In genomic region chr17:27128189-27128588, GRCm38 (mm10) we compare ENCODE assay signal across 24 mouse cellular contexts. TPM values are rescaled to one million over a fixed set of nuclear protein-coding genes. Genes with fewer than 3 reads are reported as not detected.
A peak's percentile ranks its signal among the peaks of the same experiment; 100 is the strongest.
DNase-seq lines count a peak whose midpoint lies in the region; TF ChIP-seq lines count a peak whose summit lies in the region.
"Had no signal": no experiment of that assay in that cellular context is flagged by ENCODE, and none has a peak within 500 bp of the region (broad histone marks: within the 10 kb centered on the region; RNA-seq: fewer than 3 reads in every experiment).

No protein-coding gene starts in this region.

- no peaks in the 10 kb centered on the region for H3K27me3 ChIP-seq in myocyte (ENCODE audit: control insufficient read depth, insufficient read depth, insufficient read length)
- H3K27me3 ChIP-seq: forebrain, embryonic 15.5 days; heart, embryonic 13.5 days had no signal

- H3K36me3 ChIP-seq in myocyte (ENCODE audit: control insufficient read depth, insufficient read depth): peaks cover 15% of the 10 kb centered on the region

- peaks cover 53% of the 10 kb centered on the region for H3K79me2 ChIP-seq in myocyte (ENCODE audit: control insufficient read depth, insufficient read depth)

- no peak overlapping the region for H3K4me2 ChIP-seq in myocyte (ENCODE audit: low read depth)
- H3K4me2 ChIP-seq: forebrain, embryonic 15.5 days; heart, embryonic 13.5 days; hindbrain, embryonic 14.5 days had no signal

- no peak overlapping the region for H3K4me3 ChIP-seq in myocyte
- H3K4me3 ChIP-seq: forebrain, embryonic 15.5 days; heart, adult 2 months; heart, embryonic 10.5 days; heart, embryonic 13.5 days had no signal

- DNase-seq in cerebellum, postnatal 25 days: peak; percentile 27 to 56
- no peak for DNase-seq in cerebellum, adult 11 months
- DNase-seq in kidney, postnatal 10 days: peak; percentile 43
- no peak for DNase-seq in kidney, postnatal 4 days
- no peak for DNase-seq in gastrocnemius, postnatal 4 days (ENCODE audit: low spot score in 2 of 2)
- DNase-seq: adrenal gland, adult 2 months; adrenal gland, postnatal 14 days; cerebellum, adult 18-20 months; cerebellum, adult 9-11 months; gastrocnemius, postnatal 25 days; heart, adult 2 months; heart, postnatal 14 days; heart, postnatal 4 days had no signal

- no peak overlapping the region for H3ac ChIP-seq in myocyte (ENCODE audit: control insufficient read depth, insufficient read length)

- TF ChIP-seq POLR2A in myocyte (IDR thresholded peaks at IDR 0.05; ENCODE audit: insufficient read length, low read depth): no peak

TF ChIP-seq in myocyte, 11 proteins besides CTCF, POLR2A, EP300 and RAD21:
- TF ChIP-seq POLR2AphosphoS2 (IDR thresholded peaks at IDR 0.05; ENCODE audit: insufficient read length, low read depth) (peak; percentile 37), MYOG (IDR thresholded peaks at IDR 0.05; ENCODE audit: control insufficient read depth in 1 of 3, insufficient read depth in 1 of 3, insufficient read length in 2 of 3, low read depth in 2 of 3) (no peak)

RNA-seq across cellular contexts. Expression of gene Uqcc2, which starts 5.5 kb away (rescaled TPM):
- 740 TPM for polyA plus RNA-seq in myocyte (2012; fragmentation: generic; extraction: Trizol)
- total RNA-seq in gastrocnemius, postnatal 4 days (2021): 100 to 1,000 TPM; 230 to 262 TPM

RNA-seq across cellular contexts. Expression of gene Ip6k3, which starts 39.4 kb away (rescaled TPM):
- polyA plus RNA-seq in myocyte (2012; fragmentation: generic; extraction: Trizol): 29.7 TPM
- 10 to 100 TPM; 40.2 to 50.7 TPM for total RNA-seq in gastrocnemius, postnatal 4 days (2021)
- total RNA-seq: common myeloid progenitor, adult 5-6 weeks; granulocyte monocyte progenitor cell, adult 5-6 weeks; hindbrain, postnatal 0 days; MEL had no signal
- polyA plus RNA-seq: CD4-positive, CD25-positive, alpha-beta regulatory T cell, adult 4 months; inflammation-experienced regulatory T-cells, adult 6 months had no signal

Comparison
In these comparisons a context has a peak if more than half of its experiments do, and no peak if none do; other contexts are left out.
1. DNase-seq: peak in cerebellum, postnatal 25 days (2 of 2) and kidney, postnatal 10 days (single experiment); none in cerebellum, adult 11 months (single experiment), kidney, postnatal 4 days (0 of 2) and gastrocnemius, postnatal 4 days (0 of 2).